In genomic region chr1:132322711-132323542, GRCm38 (mm10) we compare ENCODE assay signal across 9 mouse cellular contexts. TPM values are rescaled to one million over a fixed set of nuclear protein-coding genes. Genes with fewer than 3 reads are reported as not detected.
DNase-seq lines count a peak whose midpoint lies in the region; ATAC-seq lines count a peak whose summit lies in the region.
"Had no signal": no experiment of that assay in that cellular context is flagged by ENCODE, and none has a peak within 500 bp of the region (broad histone marks: within the 10 kb centered on the region; RNA-seq: fewer than 3 reads in every experiment).

No protein-coding gene starts in this region.

- H3K27ac ChIP-seq in hindbrain, embryonic 15.5 days (replicated peaks) = peak overlapping the region; percentile 85
- H3K27ac ChIP-seq: liver, embryonic 14.5 days had no signal

- H3K27me3 ChIP-seq in hindbrain, embryonic 15.5 days = no peaks in the 10 kb centered on the region

- DNase-seq in adrenal gland, adult (ENCODE audit: inconsistent age in 2 of 2, low spot score in 1 of 2) = peak; percentile 32 to 56
- no peak for DNase-seq in adrenal gland, postnatal 10 days
- peak; percentile 94 for DNase-seq in embryo, embryonic 10 days (ENCODE audit: low spot score)
- DNase-seq in lung, postnatal 10 days = peak; percentile 77
- peak; percentile 69 for DNase-seq in testis, postnatal 10 days (ENCODE audit: low spot score)
- no peak for DNase-seq in cerebellum, adult 9-11 months
- no peak for DNase-seq in left cerebral cortex, postnatal 36 days (ENCODE audit: low spot score in 2 of 2)

- H3K9me3 ChIP-seq in hindbrain, embryonic 15.5 days = no peaks in the 10 kb centered on the region

- intact Hi-C loops in left cerebral cortex, postnatal 36 days (cut with DNase I) = no loop called here

- H3K36me3 ChIP-seq in hindbrain, embryonic 15.5 days = no peaks in the 10 kb centered on the region

- no peak overlapping the region for H3K4me3 ChIP-seq in hindbrain, embryonic 15.5 days

- 12% methylated on average over 13 of the region's 13 CpGs for WGBS in hindbrain, embryonic 15.5 days

- H3K4me1 ChIP-seq in hindbrain, embryonic 15.5 days (replicated peaks) = peaks cover 61% of the 10 kb centered on the region

- H3K9ac ChIP-seq in hindbrain, embryonic 15.5 days = peak overlapping the region; percentile 35; the same call in 1 of the 2 replicates
- H3K9ac ChIP-seq: liver, embryonic 14.5 days had no signal

- peak overlapping the region; percentile 20 for H3K4me2 ChIP-seq in hindbrain, embryonic 15.5 days

- ATAC-seq in hindbrain, embryonic 15.5 days (ENCODE audit: low FRiP score, low read depth) = peak; percentile 85

RNA-seq across cellular contexts. Expression of gene Nuak2, which starts 7.0 kb away (rescaled TPM):
- 1 to 10 TPM; 3.4 to 3.9 TPM for total RNA-seq in adrenal gland, postnatal 10 days (2021)
- 12.9 and 24.2 TPM in 2 replicates for polyA plus RNA-seq in hindbrain, embryonic 15.5 days (2015; fragmentation: Nextera tagmentation; extraction: Ambion mirVana)
- 1 to 10 TPM in 1 of 2 experiments, under 1 TPM in 1; 0.62 to 1.6 TPM for total RNA-seq in left cerebral cortex, postnatal 36 days (2021)

RNA-seq across cellular contexts. Expression of gene Klhdc8a, which starts 24.5 kb away (rescaled TPM):
- 10 to 100 TPM; 56.5 to 69.6 TPM for total RNA-seq in adrenal gland, postnatal 10 days (2021)
- 8.7 and 9.5 TPM in 2 replicates for polyA plus RNA-seq in hindbrain, embryonic 15.5 days (2015; fragmentation: Nextera tagmentation; extraction: Ambion mirVana)
- 10 to 100 TPM; 11.0 to 13.6 TPM for total RNA-seq in left cerebral cortex, postnatal 36 days (2021)

Comparison
In these comparisons a context has a peak if more than half of its experiments do, and no peak if none do; other contexts are left out.
1. DNase-seq: peak in adrenal gland, adult (2 of 2), embryo, embryonic 10 days (single experiment), lung, postnatal 10 days (single experiment) and testis, postnatal 10 days (single experiment); none in adrenal gland, postnatal 10 days (single experiment), cerebellum, adult 9-11 months (single experiment) and left cerebral cortex, postnatal 36 days (0 of 2).